Mouse (Mus musculus) liver, embryonic 15.5 days (tissue): ENCODE measurements around the gene Myoz1. TPM values are rescaled to one million over a fixed set of nuclear protein-coding genes. Genes with fewer than 3 reads are reported as not detected.
A peak's percentile ranks its signal among the peaks of the same experiment; 100 is the strongest.

Experiments
- ATAC-seq: fragments of 200-750 bp; cut with Nextera tagmentation; 2 replicates; pipeline ENCODE4 v1.8.0; 2017; ENCODE audit warnings: moderate number of reproducible peaks, mild to moderate bottlenecking, moderate library complexity; ENCODE audit not compliant: insufficient read depth
- H3K27ac ChIP-seq: fragments of 300-500 bp; sonication (generic); replicated peaks from 2 replicates; pipeline ENCODE4 v1.5.1; 2015; ENCODE audit warnings: mild to moderate bottlenecking, inconsistent platforms
- H3K27me3 ChIP-seq: fragments of 300-500 bp; sonication (generic); 2 replicates; pipeline ENCODE4 v1.6.1; 2015; ENCODE audit warnings: mild to moderate bottlenecking, inconsistent platforms
- H3K36me3 ChIP-seq: fragments of 300-500 bp; sonication (generic); replicated peaks from 2 replicates; pipeline ENCODE4 v1.6.1; 2015; ENCODE audit warnings: moderate library complexity, mild to moderate bottlenecking, inconsistent platforms
- H3K4me1 ChIP-seq: fragments of 300-500 bp; sonication (generic); replicated peaks from 2 replicates; pipeline ENCODE4 v1.6.1; 2015; ENCODE audit warnings: inconsistent platforms
- H3K4me2 ChIP-seq: fragments of 300-500 bp; sonication (generic); 2 replicates; pipeline ENCODE4 v1.6.1; 2015; ENCODE audit warnings: moderate library complexity, mild to moderate bottlenecking, inconsistent platforms
- H3K4me3 ChIP-seq: fragments of 300-500 bp; sonication (generic); replicated peaks from 2 replicates; pipeline ENCODE4 v1.5.1; 2015; ENCODE audit warnings: mild to moderate bottlenecking, inconsistent platforms
- H3K9ac ChIP-seq: fragments of 300-500 bp; sonication (generic); 2 replicates; pipeline ENCODE4 v1.6.1; 2015; ENCODE audit warnings: moderate library complexity, mild to moderate bottlenecking, inconsistent platforms
- H3K9me3 ChIP-seq: fragments of 300-500 bp; sonication (generic); replicated peaks from 2 replicates; pipeline ENCODE4 v1.6.1; 2016; ENCODE audit warnings: inconsistent platforms
- WGBS: fragments of 180-500 bp; shearing (Covaris S2); methylation state at CpG from one replicate; pipeline ENCODE4 v1.1.7; 2015; ENCODE audit warnings: mixed read lengths; ENCODE audit not compliant: insufficient replicate concordance; 5-methylcytosine and 5-hydroxymethylcytosine counted together
- polyA plus RNA-seq: library from polyadenylated mRNA; unstranded; fragments of >200 nt; fragmentation: Nextera tagmentation; extraction: Ambion mirVana; gene quantifications from 2 replicates; pipeline ENCODE4 v1.2.1, GENCODE M21; 2015

The Myoz1 gene
- polyA plus RNA-seq, 1 experiment from 2014 or later = 4.4 TPM

- H3K27ac ChIP-seq = peak overlapping the region; percentile 93
- H3K36me3 ChIP-seq = peaks cover 59% of the 10 kb centered on the region
- H3K9me3 ChIP-seq = no peaks in the 10 kb centered on the region
- peak overlapping the region; percentile 89 for H3K4me2 ChIP-seq
- H3K4me3 ChIP-seq = peak overlapping the region; percentile 96
- peaks cover 56% of the 10 kb centered on the region for H3K4me1 ChIP-seq
- peak overlapping the region; percentile 88 for H3K9ac ChIP-seq
- 38% methylated on average over 13 of the region's 13 CpGs for WGBS
- peak; percentile 9; the same call in 1 of the 2 replicates for ATAC-seq
- H3K27me3 ChIP-seq = no peaks in the 10 kb centered on the region
Measured at GRCm38 (mm10) chr14:20694185-20694883, 38.0 kb upstream of the Myoz1 start.

- Histone ChIP-seq H3K36me3 (peaks cover 66% of the 10 kb centered on the region), H3K4me1 (peaks cover 49% of the 10 kb centered on the region), H3K4me3 (no peak overlapping the region), H3K9me3 (no peaks in the 10 kb centered on the region), H3K9ac (no peak overlapping the region), H3K27me3 (no peaks in the 10 kb centered on the region), H3K27ac (peak overlapping the region; percentile 93; the same call in 1 of the 2 replicates), H3K4me2 (peak overlapping the region; percentile 89)
- 74% methylated on average over 10 of the region's 10 CpGs for WGBS
- ATAC-seq = no peak
Measured at GRCm38 (mm10) chr14:20693589-20694101, 37.3 kb upstream of the Myoz1 start.

- Histone ChIP-seq H3K27me3 (no peaks in the 10 kb centered on the region), H3K4me3 (no peak overlapping the region), H3K4me2 (no peak overlapping the region), H3K9me3 (no peaks in the 10 kb centered on the region), H3K36me3 (peaks cover 77% of the 10 kb centered on the region), H3K4me1 (peaks cover 30% of the 10 kb centered on the region), H3K9ac (no peak overlapping the region), H3K27ac (no peak overlapping the region)
- no peak for ATAC-seq
- 84% methylated on average over 6 of the region's 6 CpGs for WGBS
Measured at GRCm38 (mm10) chr14:20691772-20692171, 35.4 kb upstream of the Myoz1 start.

GRCm38 (mm10) chr14:20689009-20689408 is 32.7 kb upstream of the Myoz1 start:
- H3K4me3 ChIP-seq = no peak overlapping the region
- peaks cover 98% of the 10 kb centered on the region for H3K36me3 ChIP-seq
- H3K9ac ChIP-seq = no peak overlapping the region
- peaks cover 8% of the 10 kb centered on the region for H3K4me1 ChIP-seq
- no peak for ATAC-seq
- WGBS = 78% methylated on average over 2 of the region's 2 CpGs
- H3K9me3 ChIP-seq = no peaks in the 10 kb centered on the region
- H3K27me3 ChIP-seq = no peaks in the 10 kb centered on the region
- H3K4me2 ChIP-seq = no peak overlapping the region
- H3K27ac ChIP-seq = no peak overlapping the region

- 81% methylated on average over 3 of the region's 3 CpGs for WGBS
- no peak for ATAC-seq
Measured at GRCm38 (mm10) chr14:20686576-20686975, 30.2 kb upstream of the Myoz1 start.

GRCm38 (mm10) chr14:20682498-20682897 is 26.2 kb upstream of the Myoz1 start:
- Histone ChIP-seq H3K36me3 (peaks cover 100% of the 10 kb centered on the region), H3K9ac (no peak overlapping the region), H3K27me3 (no peaks in the 10 kb centered on the region), H3K4me3 (no peak overlapping the region), H3K4me1 (peaks cover 12% of the 10 kb centered on the region; the same call in 1 of the 2 replicates), H3K4me2 (no peak overlapping the region), H3K27ac (no peak overlapping the region), H3K9me3 (no peaks in the 10 kb centered on the region)
- no peak for ATAC-seq
- WGBS = 56% methylated on average over 3 of the region's 3 CpGs

More at GRCm38 (mm10) chr14:20686576-20686975, 30.2 kb upstream of the Myoz1 start:
- Histone ChIP-seq H3K9me3 (no peaks in the 10 kb centered on the region), H3K4me1 (peaks cover 7% of the 10 kb centered on the region; the same call in 1 of the 2 replicates), H3K4me3 (no peak overlapping the region), H3K9ac (no peak overlapping the region), H3K27ac (no peak overlapping the region), H3K27me3 (no peaks in the 10 kb centered on the region), H3K36me3 (peaks cover 98% of the 10 kb centered on the region), H3K4me2 (no peak overlapping the region)

GRCm38 (mm10) chr14:20681742-20682141 is 25.4 kb upstream of the Myoz1 start:
- H3K4me1 ChIP-seq = peaks cover 12% of the 10 kb centered on the region; the same call in 1 of the 2 replicates
- no peaks in the 10 kb centered on the region for H3K9me3 ChIP-seq
- no peak overlapping the region for H3K4me2 ChIP-seq
- H3K36me3 ChIP-seq = peaks cover 100% of the 10 kb centered on the region
- H3K9ac ChIP-seq = no peak overlapping the region
- ATAC-seq = no peak
- WGBS = 88% methylated on average over 2 of the region's 2 CpGs
- H3K27ac ChIP-seq = no peak overlapping the region
- no peaks in the 10 kb centered on the region for H3K27me3 ChIP-seq
- no peak overlapping the region for H3K4me3 ChIP-seq

- no peak overlapping the region for H3K27ac ChIP-seq
- no peak overlapping the region for H3K9ac ChIP-seq
- no peaks in the 10 kb centered on the region for H3K27me3 ChIP-seq
- no peak overlapping the region for H3K4me3 ChIP-seq
- ATAC-seq = no peak
- WGBS = 85% methylated on average over 4 of the region's 4 CpGs
- no peak overlapping the region for H3K4me2 ChIP-seq
- peaks cover 72% of the 10 kb centered on the region for H3K36me3 ChIP-seq
- H3K4me1 ChIP-seq = peaks cover 30% of the 10 kb centered on the region
- no peaks in the 10 kb centered on the region for H3K9me3 ChIP-seq
Measured at GRCm38 (mm10) chr14:20677906-20678305, 21.6 kb upstream of the Myoz1 start.

GRCm38 (mm10) chr14:20674064-20674833 is 17.9 kb upstream of the Myoz1 start, which contains the start of gene Sec24c:
Gene Sec24c, plus strand, starts transcription at chr14:20674308.
- ATAC-seq = peak; percentile 93
- WGBS = under 1% methylated on average over 43 of the region's 43 CpGs

GRCm38 (mm10) chr14:20673735-20674063 is 17.4 kb upstream of the Myoz1 start:
- peak overlapping the region; percentile 91 for H3K27ac ChIP-seq
- peaks cover 22% of the 10 kb centered on the region for H3K4me1 ChIP-seq
- H3K9ac ChIP-seq = peak overlapping the region; percentile 7; the same call in 1 of the 2 replicates
- peak overlapping the region; percentile 97 for H3K4me3 ChIP-seq
- H3K9me3 ChIP-seq = no peaks in the 10 kb centered on the region
- peak overlapping the region; percentile 86 for H3K4me2 ChIP-seq
- peaks cover 30% of the 10 kb centered on the region for H3K36me3 ChIP-seq
- peak; percentile 64 for ATAC-seq
- H3K27me3 ChIP-seq = peaks cover 20% of the 10 kb centered on the region
- 8% methylated on average over 13 of the region's 13 CpGs for WGBS

More at GRCm38 (mm10) chr14:20674064-20674833, 17.9 kb upstream of the Myoz1 start, which contains the start of gene Sec24c:
- Histone ChIP-seq H3K36me3 (peaks cover 35% of the 10 kb centered on the region), H3K4me3 (peak within 1 kb of the TSS; percentile 97), H3K9ac (peak within 1 kb of the TSS; percentile 88), H3K27me3 (peaks cover 14% of the 10 kb centered on the region), H3K4me2 (peak within 1 kb of the TSS; percentile 86), H3K4me1 (peaks cover 22% of the 10 kb centered on the region), H3K27ac (peak within 1 kb of the TSS; percentile 91), H3K9me3 (no peaks in the 10 kb centered on the region)

GRCm38 (mm10) chr14:20672990-20673389 is 16.6 kb upstream of the Myoz1 start:
- H3K36me3 ChIP-seq = peaks cover 23% of the 10 kb centered on the region
- no peak for ATAC-seq
- no peak overlapping the region for H3K9ac ChIP-seq
- 78% methylated on average over 2 of the region's 2 CpGs for WGBS
- peaks cover 27% of the 10 kb centered on the region for H3K27me3 ChIP-seq
- no peaks in the 10 kb centered on the region for H3K9me3 ChIP-seq
- peaks cover 18% of the 10 kb centered on the region for H3K4me1 ChIP-seq
- H3K27ac ChIP-seq = 0 out of 2 replicates have a peak overlapping the region, but pooled peaks have one; percentile 31
- H3K4me2 ChIP-seq = peak overlapping the region; percentile 86; the same call in 1 of the 2 replicates
- H3K4me3 ChIP-seq = no peak overlapping the region
